Mouse (Mus musculus): ENCODE measurements around the gene Zfp592. TPM values are rescaled to one million over a fixed set of nuclear protein-coding genes. Genes with fewer than 3 reads are reported as not detected.

Gene Zfp592
- polyA plus RNA-seq, 1 experiment from 2014 or later: 9.9 TPM

DNA sequence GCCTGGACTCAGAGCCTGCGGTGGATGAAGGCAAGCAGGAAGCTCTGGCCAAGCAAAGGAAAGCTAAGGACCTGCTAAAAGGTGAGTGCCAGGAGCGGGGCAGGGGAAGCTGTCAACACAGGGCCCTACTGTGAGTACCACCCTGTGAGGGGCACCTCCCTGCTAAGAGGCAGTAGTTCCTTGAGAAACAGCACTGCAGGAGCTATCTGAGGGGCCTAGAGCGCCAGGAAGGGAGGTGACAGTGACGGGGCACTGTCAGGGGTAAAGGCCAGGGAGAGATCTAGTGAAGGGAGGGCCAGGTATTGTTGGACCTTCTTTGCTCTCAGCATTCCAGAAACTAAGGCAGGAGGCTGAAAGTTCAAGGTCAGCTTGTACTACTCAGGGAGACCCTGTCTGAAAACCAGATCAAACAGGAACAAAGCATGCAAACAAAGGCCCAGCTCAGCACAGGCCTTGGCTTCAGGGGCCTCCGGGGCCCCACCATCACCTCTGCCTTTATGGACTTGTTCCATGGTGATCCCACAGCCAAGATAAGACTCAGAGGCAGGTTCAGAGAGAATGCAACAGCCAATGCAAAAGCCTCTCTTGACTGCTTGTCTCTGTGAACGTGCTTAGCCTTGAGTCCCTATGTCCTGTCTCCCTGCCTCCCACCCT, 100.8 kb downstream of the Zfp592 start:
- WGBS: 77% methylated on average over 6 of the region's 6 CpGs
- Histone ChIP-seq H3K4me1 (no peaks in the 10 kb centered on the region), H3K4me2 (no peak overlapping the region), H3K4me3 (replicated peaks) (no peak overlapping the region), H3K9ac (replicated peaks) (no peak overlapping the region), H3K9me3 (replicated peaks) (no peaks in the 10 kb centered on the region), H3K27me3 (replicated peaks) (no peaks in the 10 kb centered on the region), H3K36me3 (no peaks in the 10 kb centered on the region), H3K27ac (replicated peaks) (no peak overlapping the region)
- ATAC-seq (ENCODE audit: low FRiP score): no peak

Other genes starting within 250 kb of the Zfp592 start
- 18.1 and 31.0 TPM in 2 replicates for gene Iqgap1, start 167.7 kb upstream of the Zfp592 start, polyA plus RNA-seq (2015; fragmentation: Nextera tagmentation; extraction: Ambion mirVana)
- 3.3 and 3.9 TPM in 2 replicates for gene Zscan2, start 132.8 kb upstream of the Zfp592 start, polyA plus RNA-seq (2015; fragmentation: Nextera tagmentation; extraction: Ambion mirVana)
- gene Wdr73, start 92.4 kb upstream of the Zfp592 start, polyA plus RNA-seq (2015; fragmentation: Nextera tagmentation; extraction: Ambion mirVana): 33.0 and 35.0 TPM in 2 replicates
- 6.4 and 7.2 TPM in 2 replicates for gene Nmb, start 88.6 kb upstream of the Zfp592 start, polyA plus RNA-seq (2015; fragmentation: Nextera tagmentation; extraction: Ambion mirVana)
- gene Sec11a, start 45.9 kb upstream of the Zfp592 start, polyA plus RNA-seq (2015; fragmentation: Nextera tagmentation; extraction: Ambion mirVana): 145 and 160 TPM in 2 replicates
- gene Alpk3, start 63.9 kb downstream of the Zfp592 start, polyA plus RNA-seq (2015; fragmentation: Nextera tagmentation; extraction: Ambion mirVana): 0.47 and 0.49 TPM in 2 replicates
- 0.05 and 0.17 TPM in 2 replicates for gene Slc28a1, start 121.1 kb downstream of the Zfp592 start, polyA plus RNA-seq (2015; fragmentation: Nextera tagmentation; extraction: Ambion mirVana)
- gene Pde8a, start 219.9 kb downstream of the Zfp592 start, polyA plus RNA-seq (2015; fragmentation: Nextera tagmentation; extraction: Ambion mirVana): 2.5 TPM in 2 replicates

Data from neural tube, embryonic 15.5 days (tissue).